Mouse (Mus musculus) stomach, postnatal 0 days (tissue): ENCODE data around the gene Slc13a2. TPM values are rescaled to one million over a fixed set of nuclear protein-coding genes. Genes with fewer than 3 reads are reported as not detected.

Experiments
- ATAC-seq: fragments of 200-750 bp; cut with Nextera tagmentation; 2 replicates; pipeline ENCODE4 v1.8.0; 2017; ENCODE audit not compliant: low FRiP score, low TSS enrichment
- DNase-seq: peaks from one replicate; pipeline ENCODE4 v3.0.0-alpha.2; 2016; ENCODE audit warnings: low spot score
- H3K27ac ChIP-seq: fragments of 300-500 bp; sonication (generic); replicated peaks from 2 replicates; pipeline ENCODE4 v1.5.1; 2014; ENCODE audit warnings: mild to moderate bottlenecking, control low read depth
- H3K27me3 ChIP-seq: fragments of 300-500 bp; sonication (generic); 2 replicates; pipeline ENCODE4 v1.6.1; 2014; ENCODE audit warnings: low read length; ENCODE audit not compliant: control insufficient read depth, insufficient read depth
- H3K36me3 ChIP-seq: fragments of 300-500 bp; sonication (generic); 2 replicates; pipeline ENCODE4 v1.6.1; 2014; ENCODE audit warnings: low read length, mixed read lengths; ENCODE audit not compliant: control insufficient read depth, insufficient read depth
- H3K4me1 ChIP-seq: fragments of 300-500 bp; sonication (generic); replicated peaks from 2 replicates; pipeline ENCODE4 v1.6.1; 2014; ENCODE audit warnings: antibody characterized with exemption; ENCODE audit not compliant: control insufficient read depth, insufficient read depth
- H3K4me2 ChIP-seq: fragments of 300-500 bp; sonication (generic); replicated peaks from 2 replicates; pipeline ENCODE4 v1.6.1; 2014; ENCODE audit warnings: low read depth, mild to moderate bottlenecking, control low read depth, moderate library complexity
- H3K4me3 ChIP-seq: fragments of 300-500 bp; sonication (generic); 2 replicates; pipeline ENCODE4 v1.5.1; 2014; ENCODE audit warnings: low read depth, low read length, control low read depth
- H3K9ac ChIP-seq: fragments of 300-500 bp; sonication (generic); 2 replicates; pipeline ENCODE4 v1.6.1; 2014; ENCODE audit warnings: mild to moderate bottlenecking, low read length, control low read depth, mixed read lengths
- H3K9me3 ChIP-seq: fragments of 300-500 bp; sonication (generic); 2 replicates; pipeline ENCODE4 v1.6.1; 2016; ENCODE audit warnings: low read length; ENCODE audit not compliant: control insufficient read depth
- CTCF ChIP-seq: IDR thresholded peaks from 2 replicates; pipeline ENCODE4 v1.5.1; 2016; ENCODE audit warnings: antibody characterized with exemption, low read depth, mild to moderate bottlenecking, moderate library complexity
- EP300 ChIP-seq: optimal IDR thresholded peaks from 2 replicates; pipeline ENCODE3; 2016; ENCODE audit warnings: antibody characterized with exemption
- WGBS: fragments of 180-500 bp; shearing (Covaris S2); extraction: QIAGEN DNeasy Blood & Tissue Kit; methylation state at CpG from one replicate; pipeline ENCODE4 v1.1.7; 2014; 5-methylcytosine and 5-hydroxymethylcytosine counted together
- polyA plus RNA-seq: library from polyadenylated mRNA; unstranded; fragments of >200 nt; fragmentation: Nextera tagmentation; extraction: Ambion mirVana; gene quantifications from 2 replicates; pipeline ENCODE4 v1.2.1, GENCODE M21; 2015

Gene Slc13a2
- polyA plus RNA-seq, 1 experiment from 2014 or later = 0.39 TPM

DNA sequence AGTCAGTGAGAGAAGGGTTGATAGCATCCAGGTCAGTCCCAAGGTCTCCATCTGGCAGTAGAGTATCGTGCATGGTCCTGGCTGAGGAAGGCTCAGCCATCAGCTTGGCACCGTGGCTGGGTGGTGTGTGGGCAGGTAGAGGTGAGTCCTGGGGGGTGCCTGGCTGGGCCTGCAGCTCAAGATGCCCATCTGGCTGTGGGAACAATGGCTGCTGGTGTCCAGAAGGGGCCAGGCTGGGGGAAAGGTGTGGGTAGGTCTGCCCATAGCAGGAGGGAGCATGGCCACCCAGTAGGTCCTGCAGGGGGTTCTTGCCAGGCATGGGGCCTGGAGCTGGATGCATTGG lies 61.3 kb downstream of the Slc13a2 start:
- H3K9me3 ChIP-seq = no peaks in the 10 kb centered on the region
- H3K27me3 ChIP-seq = no peaks in the 10 kb centered on the region
- no peak for DNase-seq
- peak overlapping the region; percentile 57; the same call in 1 of the 2 replicates for H3K4me2 ChIP-seq
- no peaks in the 10 kb centered on the region for H3K4me1 ChIP-seq
- H3K9ac ChIP-seq = peak overlapping the region; percentile 18
- WGBS = 56% methylated on average over 2 of the region's 2 CpGs
- ATAC-seq = 0 out of 2 replicates have a peak, but pooled peaks have one; percentile 11
- TF ChIP-seq CTCF (no peak), EP300 (no peak)
- no peak overlapping the region for H3K27ac ChIP-seq
- no peak overlapping the region for H3K4me3 ChIP-seq
- no peaks in the 10 kb centered on the region for H3K36me3 ChIP-seq

- Histone ChIP-seq H3K27me3 (no peaks in the 10 kb centered on the region), H3K9ac (peak overlapping the region; percentile 18; the same call in 1 of the 2 replicates), H3K4me2 (peak overlapping the region; percentile 57), H3K4me1 (no peaks in the 10 kb centered on the region), H3K4me3 (peak overlapping the region; percentile 30), H3K9me3 (no peaks in the 10 kb centered on the region), H3K27ac (no peak overlapping the region), H3K36me3 (no peaks in the 10 kb centered on the region)
- peak; percentile 67 for ATAC-seq
- peak; percentile 86 for DNase-seq
- TF ChIP-seq EP300 = no peak
- peak; percentile 88 for TF ChIP-seq CTCF
- WGBS = 14% methylated on average over 13 of the region's 13 CpGs
Measured at GRCm38 (mm10) chr11:78360125-78360788, 61.8 kb downstream of the Slc13a2 start.

DNA sequence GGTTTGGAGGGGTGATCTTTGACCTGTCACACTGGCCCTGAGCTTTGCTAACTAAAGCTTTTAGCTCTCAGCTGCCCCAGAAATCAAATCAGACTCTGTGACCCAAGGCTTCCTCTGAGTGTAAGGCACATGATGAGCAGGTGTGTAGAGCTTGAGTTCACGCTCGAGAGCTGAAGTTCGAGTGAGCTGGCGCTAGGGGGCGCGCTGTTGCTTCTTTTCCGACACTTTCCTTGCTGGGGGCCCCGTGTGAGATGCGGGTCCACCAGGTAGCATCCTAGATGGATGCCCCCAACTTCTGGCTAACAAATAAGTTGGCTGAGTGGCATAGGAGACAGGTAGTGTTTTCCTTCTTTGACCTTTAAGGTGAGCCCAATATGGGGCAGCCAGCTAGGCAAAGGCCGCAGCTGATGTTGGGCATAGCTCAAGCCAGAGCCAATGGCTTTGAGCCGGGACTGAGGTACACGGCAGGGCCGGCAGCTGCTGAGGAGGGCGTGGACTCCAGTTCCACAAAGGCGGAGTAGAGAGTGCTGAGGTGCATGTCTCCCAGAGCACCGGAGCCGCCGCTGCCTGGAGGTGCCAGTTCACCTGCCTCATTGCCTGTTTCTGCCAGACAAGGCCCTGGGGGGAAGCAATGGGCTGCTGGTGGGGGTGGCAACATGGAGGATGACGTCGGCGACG lies 63.5 kb downstream of the Slc13a2 start:
- peak; percentile 57 for DNase-seq
- TF ChIP-seq EP300 = no peak
- TF ChIP-seq CTCF = peak; percentile 74
- Histone ChIP-seq H3K4me2 (no peak overlapping the region), H3K9ac (no peak overlapping the region), H3K4me1 (no peaks in the 10 kb centered on the region), H3K4me3 (no peak overlapping the region), H3K27me3 (no peaks in the 10 kb centered on the region), H3K27ac (no peak overlapping the region), H3K9me3 (no peaks in the 10 kb centered on the region), H3K36me3 (no peaks in the 10 kb centered on the region)
- 13% methylated on average over 22 of the region's 22 CpGs for WGBS
- peak; percentile 25; the same call in 1 of the 2 replicates for ATAC-seq

GRCm38 (mm10) chr11:78355471-78356238 lies 66.4 kb downstream of the Slc13a2 start:
- Histone ChIP-seq H3K27ac (no peak overlapping the region), H3K4me2 (no peak overlapping the region), H3K27me3 (no peaks in the 10 kb centered on the region), H3K4me3 (no peak overlapping the region), H3K36me3 (no peaks in the 10 kb centered on the region), H3K9ac (no peak overlapping the region), H3K9me3 (no peaks in the 10 kb centered on the region), H3K4me1 (no peaks in the 10 kb centered on the region)
- 31% methylated on average over 4 of the region's 4 CpGs for whole genome bisulfite sequencing
- ATAC-seq = no peak
- TF ChIP-seq EP300 (no peak), CTCF (peak; percentile 83)
- DNase-seq = peak; percentile 77

GRCm38 (mm10) chr11:78354905-78355304 lies 67.1 kb downstream of the Slc13a2 start:
- H3K9ac ChIP-seq = no peak overlapping the region
- no peaks in the 10 kb centered on the region for H3K4me1 ChIP-seq
- ATAC-seq (no peak), DNase-seq (no peak)
- 86% methylated on average over 6 of the region's 6 CpGs for WGBS
- TF ChIP-seq CTCF (no peak), EP300 (no peak)
- H3K4me2 ChIP-seq = no peak overlapping the region
- no peaks in the 10 kb centered on the region for H3K27me3 ChIP-seq
- H3K9me3 ChIP-seq = no peaks in the 10 kb centered on the region
- H3K27ac ChIP-seq = no peak overlapping the region
- H3K4me3 ChIP-seq = no peak overlapping the region
- H3K36me3 ChIP-seq = no peaks in the 10 kb centered on the region
